Mouse (Mus musculus): ENCODE results near the gene 1700086D15Rik. TPM values are rescaled to one million over a fixed set of nuclear protein-coding genes. Genes with fewer than 3 reads are reported as not detected.

Gene 1700086D15Rik
- polyA plus RNA-seq, 1 experiment from 2014 or later: 0.36 TPM

DNA sequence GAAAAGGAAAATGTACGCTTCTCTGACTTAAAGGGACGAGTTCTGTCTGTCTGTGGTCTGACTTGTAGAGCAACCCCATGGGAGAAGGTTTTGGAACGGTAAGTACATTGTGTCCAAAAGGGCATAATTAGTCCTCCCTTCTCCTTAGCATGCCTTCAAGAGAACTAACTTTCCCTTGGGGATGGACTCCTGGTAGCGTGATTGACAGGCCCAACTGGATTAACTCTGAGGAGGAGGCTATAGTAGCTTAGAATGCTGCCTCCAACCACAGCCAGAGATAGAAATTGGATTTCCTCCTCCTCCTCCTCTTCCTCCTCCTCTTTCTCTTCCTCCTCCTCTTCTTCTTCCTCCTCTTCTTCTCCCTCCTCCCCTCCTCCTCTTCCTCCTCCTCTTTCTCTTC is 39.4 kb downstream of the 1700086D15Rik start:
- Histone ChIP-seq H3K4me3 (replicated peaks; ENCODE audit: low read length) (no peak overlapping the region), H3K4me1 (replicated peaks; ENCODE audit: control insufficient read depth, insufficient read depth, low read length) (peaks cover 3% of the 10 kb centered on the region; the same call in 1 of the 2 replicates), H3K9ac (no peak overlapping the region), H3K4me2 (replicated peaks) (no peak overlapping the region), H3K9me3 (ENCODE audit: control insufficient read depth, low read length) (no peaks in the 10 kb centered on the region), H3K36me3 (replicated peaks; ENCODE audit: control insufficient read depth, insufficient read depth) (no peaks in the 10 kb centered on the region), H3K27ac (no peak overlapping the region), H3K27me3 (ENCODE audit: control insufficient read depth, insufficient read depth, low read length) (no peaks in the 10 kb centered on the region)
- no peak for DNase-seq (ENCODE audit: low spot score)
- no peak for ATAC-seq (ENCODE audit: low FRiP score)
- 87% methylated on average over 4 of the region's 4 CpGs for WGBS

DNA sequence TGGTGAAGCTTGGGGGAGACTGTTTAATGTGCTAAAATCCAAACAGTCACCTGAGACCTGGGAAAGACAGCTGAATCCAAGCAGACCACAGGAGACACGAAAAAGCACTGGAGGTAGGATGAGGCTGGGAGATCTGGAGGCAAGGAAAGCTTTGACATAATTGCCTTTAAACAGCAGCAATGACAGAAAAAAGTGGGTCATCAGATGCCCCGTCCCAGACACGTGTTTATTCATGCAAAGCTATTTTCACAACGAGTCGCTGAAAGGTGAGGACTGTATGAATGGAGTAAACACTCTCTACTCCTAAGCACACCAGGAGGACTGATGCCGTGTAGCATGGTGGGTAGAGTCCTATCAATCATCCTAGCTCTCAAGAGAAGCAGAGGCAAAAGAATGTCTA is 43.9 kb downstream of the 1700086D15Rik start:
- no peak overlapping the region for H3K9ac ChIP-seq
- no peaks in the 10 kb centered on the region for H3K9me3 ChIP-seq (ENCODE audit: control insufficient read depth, low read length)
- H3K27me3 ChIP-seq (ENCODE audit: control insufficient read depth, insufficient read depth, low read length): no peaks in the 10 kb centered on the region
- DNase-seq (ENCODE audit: low spot score) (no peak), ATAC-seq (ENCODE audit: low FRiP score) (no peak)
- H3K4me2 ChIP-seq (replicated peaks): no peak overlapping the region
- H3K27ac ChIP-seq: no peak overlapping the region
- WGBS: 94% methylated on average over 6 of the region's 6 CpGs
- H3K4me3 ChIP-seq (replicated peaks; ENCODE audit: low read length): no peak overlapping the region
- peaks cover 15% of the 10 kb centered on the region for H3K4me1 ChIP-seq (replicated peaks; ENCODE audit: control insufficient read depth, insufficient read depth, low read length)
- no peaks in the 10 kb centered on the region for H3K36me3 ChIP-seq (replicated peaks; ENCODE audit: control insufficient read depth, insufficient read depth)

DNA sequence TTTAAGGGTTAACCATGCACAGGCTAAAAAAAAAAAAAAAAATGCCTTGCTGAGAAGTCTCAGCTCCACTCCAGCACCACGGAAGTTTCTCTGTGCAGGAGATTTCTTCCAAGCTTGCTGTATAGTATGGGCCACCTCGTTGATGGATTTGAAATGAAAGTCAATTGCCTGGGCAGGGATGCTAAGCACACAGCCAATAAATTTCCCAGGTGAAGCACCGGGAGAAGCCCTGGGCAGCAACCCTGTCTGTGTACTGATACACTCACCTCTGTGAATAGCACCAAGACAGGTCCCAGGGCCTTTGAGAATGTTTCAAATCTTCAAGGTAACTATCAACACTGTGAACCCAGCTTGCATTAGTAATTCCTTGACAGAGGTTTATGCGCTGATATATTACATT is 47.6 kb downstream of the 1700086D15Rik start:
- Histone ChIP-seq H3K27ac (no peak overlapping the region), H3K4me3 (replicated peaks; ENCODE audit: low read length) (no peak overlapping the region), H3K36me3 (replicated peaks; ENCODE audit: control insufficient read depth, insufficient read depth) (no peaks in the 10 kb centered on the region), H3K27me3 (ENCODE audit: control insufficient read depth, insufficient read depth, low read length) (no peaks in the 10 kb centered on the region), H3K9ac (no peak overlapping the region), H3K4me1 (replicated peaks; ENCODE audit: control insufficient read depth, insufficient read depth, low read length) (peaks cover 20% of the 10 kb centered on the region), H3K9me3 (ENCODE audit: control insufficient read depth, low read length) (no peaks in the 10 kb centered on the region), H3K4me2 (replicated peaks) (no peak overlapping the region)
- DNase-seq (ENCODE audit: low spot score): no peak
- 49% methylated on average over 4 of the region's 4 CpGs for WGBS
- ATAC-seq (ENCODE audit: low FRiP score): no peak

DNA sequence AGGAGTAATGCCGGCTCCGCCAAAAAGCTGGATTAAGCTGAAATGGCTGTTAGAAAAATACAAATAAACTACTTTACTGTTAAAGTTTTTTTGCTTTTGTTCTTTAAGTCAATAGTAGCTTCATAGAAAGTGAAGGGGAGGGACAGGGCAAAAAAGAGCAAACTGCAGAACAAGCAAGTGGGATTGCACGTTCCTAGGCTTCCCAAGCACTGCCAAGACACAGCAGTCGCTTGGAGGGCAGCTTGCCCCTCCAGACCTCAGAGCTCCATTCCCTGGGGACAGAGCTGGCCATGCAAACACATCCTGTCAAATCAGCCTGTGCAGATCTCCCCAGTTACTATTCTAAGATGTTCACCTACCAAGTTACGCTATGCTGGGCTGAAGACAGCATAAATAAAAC is 48.0 kb downstream of the 1700086D15Rik start:
- Histone ChIP-seq H3K27ac (no peak overlapping the region), H3K4me3 (replicated peaks; ENCODE audit: low read length) (no peak overlapping the region), H3K9ac (no peak overlapping the region), H3K27me3 (ENCODE audit: control insufficient read depth, insufficient read depth, low read length) (no peaks in the 10 kb centered on the region), H3K36me3 (replicated peaks; ENCODE audit: control insufficient read depth, insufficient read depth) (no peaks in the 10 kb centered on the region), H3K4me1 (replicated peaks; ENCODE audit: control insufficient read depth, insufficient read depth, low read length) (peaks cover 20% of the 10 kb centered on the region), H3K9me3 (ENCODE audit: control insufficient read depth, low read length) (no peaks in the 10 kb centered on the region), H3K4me2 (replicated peaks) (no peak overlapping the region)
- WGBS: 55% methylated on average over 5 of the region's 5 CpGs
- DNase-seq (ENCODE audit: low spot score) (no peak), ATAC-seq (ENCODE audit: low FRiP score) (no peak)

DNA sequence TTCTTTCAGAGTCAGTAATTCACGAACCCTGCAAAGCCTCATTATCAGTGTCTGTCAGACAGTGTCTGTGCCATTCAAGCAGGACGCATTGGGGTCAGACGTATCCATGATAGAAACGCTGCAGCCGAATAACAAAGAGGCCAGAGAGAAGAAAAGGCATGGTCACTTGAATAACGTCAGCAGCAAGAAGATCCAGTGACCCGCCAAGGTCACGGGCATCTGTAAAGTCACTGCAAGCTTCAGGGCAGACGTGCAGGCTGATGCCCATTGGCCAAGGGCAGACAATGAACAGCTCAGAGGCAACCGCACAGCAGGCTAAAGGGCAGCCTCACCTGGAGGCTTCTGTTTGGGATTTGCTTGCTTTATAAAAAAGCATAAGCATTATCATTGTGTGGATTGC is 49.6 kb downstream of the 1700086D15Rik start:
- H3K27me3 ChIP-seq (ENCODE audit: control insufficient read depth, insufficient read depth, low read length): no peaks in the 10 kb centered on the region
- H3K4me2 ChIP-seq (replicated peaks): no peak overlapping the region
- H3K9ac ChIP-seq: no peak overlapping the region
- H3K36me3 ChIP-seq (replicated peaks; ENCODE audit: control insufficient read depth, insufficient read depth): no peaks in the 10 kb centered on the region
- 26% methylated on average over 10 of the region's 10 CpGs for WGBS
- H3K4me3 ChIP-seq (replicated peaks; ENCODE audit: low read length): no peak overlapping the region
- peaks cover 20% of the 10 kb centered on the region for H3K4me1 ChIP-seq (replicated peaks; ENCODE audit: control insufficient read depth, insufficient read depth, low read length)
- no peak for DNase-seq (ENCODE audit: low spot score)
- H3K9me3 ChIP-seq (ENCODE audit: control insufficient read depth, low read length): no peaks in the 10 kb centered on the region
- no peak for ATAC-seq (ENCODE audit: low FRiP score)
- no peak overlapping the region for H3K27ac ChIP-seq

DNA sequence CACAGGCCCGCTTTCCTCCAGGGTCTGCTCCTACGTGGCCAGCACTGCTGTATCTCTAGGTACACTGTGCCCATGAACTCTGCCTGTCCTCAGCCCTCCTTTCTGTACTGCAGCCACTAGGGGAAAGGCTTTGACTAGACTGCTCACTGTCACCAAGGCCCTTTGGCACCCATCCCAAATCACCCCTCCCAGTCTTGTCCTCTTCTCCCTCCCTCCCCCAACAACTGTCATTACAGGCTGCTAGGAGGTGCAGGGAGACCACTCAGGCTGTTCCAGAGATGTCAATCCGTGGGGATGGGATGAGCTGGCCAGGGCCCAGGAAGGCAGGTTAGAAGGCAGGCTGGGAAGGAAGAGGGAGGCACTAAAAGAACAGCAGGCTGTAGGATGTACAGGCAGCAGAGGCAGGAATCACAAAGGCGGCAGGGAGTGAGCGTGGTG is 51.9 kb downstream of the 1700086D15Rik start:
- Histone ChIP-seq H3K4me3 (replicated peaks; ENCODE audit: low read length) (no peak overlapping the region), H3K9ac (no peak overlapping the region), H3K36me3 (replicated peaks; ENCODE audit: control insufficient read depth, insufficient read depth) (no peaks in the 10 kb centered on the region), H3K4me2 (replicated peaks) (no peak overlapping the region), H3K27ac (no peak overlapping the region), H3K9me3 (ENCODE audit: control insufficient read depth, low read length) (no peaks in the 10 kb centered on the region), H3K27me3 (ENCODE audit: control insufficient read depth, insufficient read depth, low read length) (no peaks in the 10 kb centered on the region), H3K4me1 (replicated peaks; ENCODE audit: control insufficient read depth, insufficient read depth, low read length) (peaks cover 20% of the 10 kb centered on the region)
- 52% methylated on average over 5 of the region's 5 CpGs for WGBS
- DNase-seq (ENCODE audit: low spot score) (peak; percentile 57), ATAC-seq (ENCODE audit: low FRiP score) (peak; percentile 70; the same call in 1 of the 2 replicates)

DNA sequence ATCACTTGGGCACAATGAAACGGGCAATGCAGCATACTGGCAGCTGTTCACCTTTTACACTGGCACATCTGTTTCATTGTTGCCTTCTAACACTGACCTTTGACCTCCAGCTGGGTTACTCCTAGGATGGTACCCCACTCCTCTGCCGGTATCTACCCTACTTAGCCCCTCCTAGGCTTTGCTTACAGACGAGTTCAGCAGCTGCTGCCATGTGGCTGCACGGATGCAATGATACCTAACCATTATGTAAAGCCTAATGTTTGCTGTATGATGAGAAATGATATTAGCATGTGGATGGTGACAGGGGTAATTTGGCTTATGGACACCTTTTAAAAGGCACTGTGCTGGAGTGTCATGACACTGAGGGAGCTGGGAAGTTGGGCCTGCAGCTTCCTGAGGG is 52.5 kb downstream of the 1700086D15Rik start:
- no peaks in the 10 kb centered on the region for H3K9me3 ChIP-seq (ENCODE audit: control insufficient read depth, low read length)
- H3K27ac ChIP-seq: no peak overlapping the region
- DNase-seq (ENCODE audit: low spot score): no peak
- H3K4me3 ChIP-seq (replicated peaks; ENCODE audit: low read length): no peak overlapping the region
- WGBS: 69% methylated on average over 4 of the region's 4 CpGs
- peaks cover 18% of the 10 kb centered on the region for H3K4me1 ChIP-seq (replicated peaks; ENCODE audit: control insufficient read depth, insufficient read depth, low read length)
- H3K27me3 ChIP-seq (ENCODE audit: control insufficient read depth, insufficient read depth, low read length): no peaks in the 10 kb centered on the region
- H3K9ac ChIP-seq: no peak overlapping the region
- H3K36me3 ChIP-seq (replicated peaks; ENCODE audit: control insufficient read depth, insufficient read depth): no peaks in the 10 kb centered on the region
- no peak for ATAC-seq (ENCODE audit: low FRiP score)
- no peak overlapping the region for H3K4me2 ChIP-seq (replicated peaks)

DNA sequence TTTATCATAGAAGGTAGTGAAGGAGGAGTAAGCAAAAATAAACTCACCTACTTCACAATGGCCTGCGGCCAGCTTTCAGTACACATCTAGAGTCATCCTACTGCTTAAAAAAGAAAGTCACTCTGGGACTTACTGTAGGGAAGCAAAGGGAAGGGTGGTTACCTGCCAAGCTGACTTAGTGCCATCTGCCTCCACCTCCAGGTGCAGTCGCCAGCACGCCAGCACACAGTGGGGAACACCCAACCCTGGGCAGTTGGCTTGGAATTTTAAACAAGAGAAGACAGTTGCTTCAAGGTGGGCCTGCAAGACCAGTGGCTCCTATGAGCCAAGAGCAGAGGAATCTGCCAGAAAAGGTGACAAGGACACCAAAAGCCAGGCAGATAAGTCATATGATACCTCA is 55.6 kb downstream of the 1700086D15Rik start:
- DNase-seq (ENCODE audit: low spot score): no peak
- Histone ChIP-seq H3K4me1 (replicated peaks; ENCODE audit: control insufficient read depth, insufficient read depth, low read length) (0 out of 2 replicates have a peak, but pooled peaks cover 6% of the 10 kb centered on the region), H3K9ac (no peak overlapping the region), H3K27ac (no peak overlapping the region), H3K36me3 (replicated peaks; ENCODE audit: control insufficient read depth, insufficient read depth) (no peaks in the 10 kb centered on the region), H3K27me3 (ENCODE audit: control insufficient read depth, insufficient read depth, low read length) (no peaks in the 10 kb centered on the region), H3K4me2 (replicated peaks) (no peak overlapping the region), H3K4me3 (replicated peaks; ENCODE audit: low read length) (no peak overlapping the region), H3K9me3 (ENCODE audit: control insufficient read depth, low read length) (no peaks in the 10 kb centered on the region)
- no peak for ATAC-seq (ENCODE audit: low FRiP score)
- 89% methylated on average over 3 of the region's 3 CpGs for whole genome bisulfite sequencing
